Mouse (Mus musculus) CH12.LX (cell line): Measurements from ENCODE around the gene Macrod1. TPM values are rescaled to one million over a fixed set of nuclear protein-coding genes. Genes with fewer than 3 reads are reported as not detected.

Source experiments
- DNase-seq: peaks from one replicate; pipeline ENCODE4 v3.0.0-alpha.2; 2013; ENCODE audit errors: extremely low read depth
- H3K27ac ChIP-seq: 2 replicates; pipeline ENCODE4 v1.5.1; 2012; ENCODE audit warnings: low read depth, mild to moderate bottlenecking, control low read depth, moderate library complexity; ENCODE audit not compliant: insufficient read depth
- H3K27me3 ChIP-seq: replicated peaks from 2 replicates; pipeline ENCODE3; 2012; ENCODE audit warnings: inconsistent platforms
- H3K36me3 ChIP-seq, 2 experiments: replicated peaks in 1 of 2; 2 replicates each; pipeline versions ENCODE3 to v1.6.1; 2012; ENCODE audit warnings: inconsistent platforms in 1 of 2, low read length in 1 of 2, mild to moderate bottlenecking in 1 of 2, mixed read lengths in 1 of 2, moderate library complexity in 1 of 2; ENCODE audit not compliant: control insufficient read depth in 1 of 2, insufficient read depth in 1 of 2
- H3K4me1 ChIP-seq, 2 experiments: 2 replicates each; pipeline ENCODE4 v1.6.1; 2012; ENCODE audit warnings: inconsistent platforms in 1 of 2, moderate library complexity in 1 of 2; ENCODE audit not compliant: insufficient read depth in 2 of 2, control insufficient read depth in 1 of 2
- H3K4me2 ChIP-seq: 2 replicates; pipeline ENCODE4 v1.6.1; 2012; ENCODE audit warnings: low read depth, mild to moderate bottlenecking, control low read depth; ENCODE audit not compliant: poor library complexity, insufficient read depth, severe bottlenecking
- H3K4me3 ChIP-seq, 3 experiments: fragments of 150-350 bp in 1 of 3; sonication (generic) in 1 of 3; replicated peaks in 1 of 3; 2 replicates each; pipeline versions ENCODE3 to v1.5.1; 2011 to 2012; ENCODE audit warnings: low read depth in 2 of 3, low read length in 2 of 3, mild to moderate bottlenecking in 2 of 3, moderate library complexity in 2 of 3, control low read depth in 1 of 3, improper control_type of control experiment in 1 of 3, inconsistent platforms in 1 of 3, mixed read lengths in 1 of 3; ENCODE audit not compliant: poor library complexity in 1 of 3
- H3K79me2 ChIP-seq: replicated peaks from 2 replicates; pipeline ENCODE4 v1.6.1; 2012; ENCODE audit warnings: mild to moderate bottlenecking, moderate library complexity; ENCODE audit not compliant: control insufficient read depth, poor library complexity, insufficient read depth, severe bottlenecking; ENCODE audit errors: extremely low read depth
- H3K9ac ChIP-seq: 2 replicates; pipeline ENCODE4 v1.6.1; 2012; ENCODE audit warnings: low read depth, mild to moderate bottlenecking, control low read depth, moderate library complexity; ENCODE audit not compliant: insufficient read depth
- H3K9me3 ChIP-seq: replicated peaks from 2 replicates; pipeline ENCODE3; 2012; ENCODE audit warnings: low read length, inconsistent platforms, mixed read lengths
- CHD2 ChIP-seq: IDR thresholded peaks from 2 replicates; pipeline ENCODE4 v1.6.1; 2011; ENCODE audit warnings: low read length, improper control_type of control experiment
- CTCF ChIP-seq, 2 experiments: IDR thresholded peaks in 1 of 2; conservative IDR thresholded peaks in 1 of 2; 2 replicates each; pipeline ENCODE4 v1.5.1; 2011 to 2012; ENCODE audit warnings: low read depth in 2 of 2, low read length in 2 of 2, improper control_type of control experiment in 1 of 2, inconsistent platforms in 1 of 2, mild to moderate bottlenecking in 1 of 2, moderate library complexity in 1 of 2
- ELF1 ChIP-seq: IDR thresholded peaks from 2 replicates; pipeline ENCODE4 v1.6.1; 2014; ENCODE audit warnings: low read depth, mild to moderate bottlenecking, inconsistent platforms, low read length, improper control_type of control experiment
- EP300 ChIP-seq: IDR thresholded peaks from 2 replicates; pipeline ENCODE4 v1.6.1; 2011; ENCODE audit warnings: low read length, improper control_type of control experiment
- ETS1 ChIP-seq: conservative IDR thresholded peaks from 2 replicates; pipeline ENCODE4 v1.6.1; 2012; ENCODE audit warnings: low read depth, mild to moderate bottlenecking, inconsistent platforms, low read length, improper control_type of control experiment, moderate library complexity
- HCFC1 ChIP-seq: IDR thresholded peaks from 2 replicates; pipeline ENCODE4 v1.6.1; 2012; ENCODE audit warnings: low read depth, mild to moderate bottlenecking, inconsistent platforms, low read length, improper control_type of control experiment
- JUND ChIP-seq: conservative IDR thresholded peaks from 2 replicates; pipeline ENCODE4 v1.6.1; 2011; ENCODE audit warnings: low read depth, low read length, improper control_type of control experiment
- MAX ChIP-seq: IDR thresholded peaks from 2 replicates; pipeline ENCODE4 v1.6.1; 2011; ENCODE audit warnings: low read length, improper control_type of control experiment
- MXI1 ChIP-seq: IDR thresholded peaks from 2 replicates; pipeline ENCODE4 v1.6.1; 2011; ENCODE audit warnings: mild to moderate bottlenecking, low read depth, low read length, improper control_type of control experiment
- NELFE ChIP-seq: IDR thresholded peaks from 2 replicates; pipeline ENCODE4 v1.6.1; 2011; ENCODE audit warnings: low read depth, low read length, improper control_type of control experiment
- NRF1 ChIP-seq: IDR thresholded peaks from 2 replicates; pipeline ENCODE4 v1.6.1; 2014; ENCODE audit warnings: low read depth, mild to moderate bottlenecking, inconsistent platforms, low read length, improper control_type of control experiment, moderate library complexity
- POLR2A ChIP-seq: IDR thresholded peaks from 2 replicates; pipeline ENCODE4 v1.6.1; 2011; ENCODE audit warnings: low read depth, mild to moderate bottlenecking, improper control_type of control experiment, low read length
- POLR2AphosphoS2 ChIP-seq: IDR thresholded peaks from 2 replicates; pipeline ENCODE4 v1.6.1; 2011; ENCODE audit warnings: low read depth, low read length, improper control_type of control experiment
- RAD21 ChIP-seq: IDR thresholded peaks from 2 replicates; pipeline ENCODE4 v1.6.1; 2011; ENCODE audit warnings: low read depth, mild to moderate bottlenecking, low read length, improper control_type of control experiment, moderate library complexity
- SMC3 ChIP-seq: IDR thresholded peaks from 2 replicates; pipeline ENCODE4 v1.6.1; 2011; ENCODE audit warnings: low read depth, low read length, improper control_type of control experiment
- TBP ChIP-seq: conservative IDR thresholded peaks from 2 replicates; pipeline ENCODE4 v1.6.1; 2011; ENCODE audit warnings: low read depth, low read length, improper control_type of control experiment
- TCF12 ChIP-seq: IDR thresholded peaks from 2 replicates; pipeline ENCODE4 v1.6.1; 2014; ENCODE audit warnings: low read depth, mild to moderate bottlenecking, inconsistent platforms, low read length, improper control_type of control experiment
- USF1 ChIP-seq: IDR thresholded peaks from 2 replicates; pipeline ENCODE4 v1.6.1; 2014; ENCODE audit warnings: low read depth, mild to moderate bottlenecking, inconsistent platforms, low read length, improper control_type of control experiment
- USF2 ChIP-seq: conservative IDR thresholded peaks from 2 replicates; pipeline ENCODE4 v1.6.1; 2011; ENCODE audit warnings: low read depth, low read length, improper control_type of control experiment
- ZC3H11A ChIP-seq: IDR thresholded peaks from 2 replicates; pipeline ENCODE4 v1.6.1; 2012; ENCODE audit warnings: low read depth, mild to moderate bottlenecking, inconsistent platforms, low read length, improper control_type of control experiment
- ZKSCAN1 ChIP-seq: IDR thresholded peaks from 2 replicates; pipeline ENCODE4 v1.6.1; 2012; ENCODE audit warnings: low read depth, inconsistent platforms, low read length, improper control_type of control experiment, borderline replicate concordance
- ZNF384 ChIP-seq: IDR thresholded peaks from 2 replicates; pipeline ENCODE4 v1.6.1; 2012; ENCODE audit warnings: low read depth, low read length, improper control_type of control experiment, inconsistent platforms
- dilution Hi-C: fragments of 300-500 bp; cut with MboI; formaldehyde crosslinking; loops from 2 replicates; pipeline ENCODE4 v1.14.3; 2020; ENCODE audit warnings: low sequenced_read_pairs; ENCODE audit not compliant: extremely low pct_unique_long_range_greater_than_20kb, extremely low pct_ligation_motif_present
- in situ Hi-C: fragments of 300-500 bp; cut with MboI; formaldehyde crosslinking; loops from 3 replicates; pipeline ENCODE4 v1.14.3; 2019; ENCODE audit warnings: low sequenced_read_pairs, low pct_ligation_motif_present, low pct_unique_long_range_greater_than_20kb, mixed read lengths
- polyA plus RNA-seq: library from polyadenylated mRNA; unstranded; fragments of >175 nt; gene quantifications from 2 replicates; pipeline ENCODE4 v1.2.1, GENCODE M21; 2012; ENCODE audit warnings: low read depth; ENCODE audit not compliant: insufficient read length
- total RNA-seq, 2 experiments: library from RNA; depleted of rRNA; stranded (reverse); fragments of 300-350 nt in 1 of 2; fragments of >200 nt in 1 of 2; gene quantifications; 2 replicates each; pipeline ENCODE4 v1.2.3; 2012 to 2014

The Macrod1 gene
- total and polyA plus RNA-seq, 3 experiments, result 1.0 TPM; not detected in 2

DNA sequence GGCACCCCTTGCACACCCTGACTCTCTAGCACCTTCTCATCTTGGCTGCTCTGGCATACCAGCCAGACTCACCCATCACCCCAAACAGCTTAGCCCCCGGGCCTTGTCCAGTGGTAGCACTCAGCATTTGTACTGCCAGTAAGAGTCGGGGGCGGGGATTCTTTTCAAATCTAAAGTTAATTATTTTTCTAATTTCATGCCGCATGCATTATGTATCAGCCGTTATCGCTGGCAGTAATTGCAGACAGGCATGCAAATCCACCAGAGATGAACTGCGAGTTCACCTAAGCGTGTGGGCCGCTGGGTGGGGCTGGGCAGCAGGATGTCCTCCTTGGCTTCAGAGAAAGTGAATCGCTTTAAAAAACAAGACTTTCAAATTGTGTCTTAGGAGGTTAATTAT lies 45.4 kb downstream of the Macrod1 start:
- peaks cover 93% of the 10 kb centered on the region for H3K27me3 ChIP-seq
- dilution Hi-C loops, result no loop called here

DNA sequence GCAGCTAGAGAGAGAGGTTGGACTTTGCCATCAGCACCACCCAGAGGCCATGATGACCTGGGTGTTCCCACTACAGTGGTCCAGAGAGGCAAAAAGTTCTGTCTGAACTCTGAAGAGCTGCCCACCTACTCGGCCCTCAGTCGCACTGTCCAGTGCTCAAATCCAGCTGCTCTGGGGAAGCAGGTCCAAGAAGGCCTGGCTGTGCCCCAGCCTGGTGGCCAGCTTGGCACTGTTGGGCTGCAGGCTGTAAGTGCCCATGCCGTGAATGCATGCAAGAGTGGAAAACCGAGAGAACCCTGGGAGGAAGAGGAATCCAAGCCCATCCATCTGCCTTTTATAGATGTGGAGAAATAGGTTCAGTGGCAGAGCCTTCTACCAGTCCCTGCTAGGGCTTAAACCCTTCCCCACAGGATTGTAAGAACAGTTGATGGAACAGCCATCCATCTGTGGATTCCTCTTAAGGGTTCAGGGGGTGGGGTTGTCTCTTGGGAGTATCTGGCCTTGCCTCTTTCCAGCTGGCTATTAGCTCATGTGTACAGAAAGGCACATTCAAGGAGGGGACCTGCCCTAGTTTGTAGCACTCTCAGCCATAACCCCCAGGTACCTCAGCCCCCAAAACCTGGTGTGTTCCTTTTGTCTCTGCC lies 46.9 kb downstream of the Macrod1 start:
- H3K36me3 ChIP-seq, result no peaks in the 10 kb centered on the region
- TF ChIP-seq POLR2A (no peak), RAD21 (no peak), CHD2 (no peak), POLR2AphosphoS2 (no peak), USF1 (no peak), ZC3H11A (no peak), CTCF (conservative IDR thresholded peaks at IDR 0.05 in 1 of 2, IDR thresholded peaks at IDR 0.05 in 1 of 2; ENCODE audit: low read depth in 2 of 2, low read length in 2 of 2) (no peak), JUND (no peak), NELFE (no peak), EP300 (no peak), MXI1 (no peak), HCFC1 (no peak), ETS1 (no peak), NRF1 (no peak), USF2 (no peak), ZKSCAN1 (no peak), SMC3 (no peak)
- H3K4me2 ChIP-seq, result no peak overlapping the region
- in situ Hi-C loops, result no loop called here
- no peak overlapping the region for H3K9ac ChIP-seq
- dilution Hi-C loops, result no loop called here
- no peaks in the 10 kb centered on the region for H3K9me3 ChIP-seq
- H3K4me1 ChIP-seq, result no peaks in the 10 kb centered on the region
- H3K27ac ChIP-seq, result no peak overlapping the region
- no peak overlapping the region for H3K4me3 ChIP-seq
- H3K79me2 ChIP-seq, result no peaks in the 10 kb centered on the region
- H3K27me3 ChIP-seq, result peaks cover 91% of the 10 kb centered on the region
- DNase-seq, result no peak

More for the DNA sequence above, 45.4 kb downstream of the Macrod1 start:
- Histone ChIP-seq H3K4me2 (no peak overlapping the region), H3K79me2 (no peaks in the 10 kb centered on the region), H3K36me3 (no peaks in the 10 kb centered on the region), H3K4me3 (no peak overlapping the region), H3K9me3 (no peaks in the 10 kb centered on the region), H3K4me1 (no peaks in the 10 kb centered on the region), H3K9ac (no peak overlapping the region), H3K27ac (no peak overlapping the region)
- in situ Hi-C loops, result no loop called here
- DNase-seq, result no peak
- TF ChIP-seq TBP, result no peak
- no peak for TF ChIP-seq ELF1
- no peak for TF ChIP-seq ZC3H11A
- TF ChIP-seq ZKSCAN1, result no peak
- TF ChIP-seq JUND, result no peak
- no peak for TF ChIP-seq SMC3
- TF ChIP-seq MAX, result no peak
- no peak for TF ChIP-seq ETS1
- no peak for TF ChIP-seq ZNF384
- TF ChIP-seq TCF12, result no peak
